Mouse (Mus musculus): ENCODE results near the gene Csnk1e.

The Csnk1e gene

DNA sequence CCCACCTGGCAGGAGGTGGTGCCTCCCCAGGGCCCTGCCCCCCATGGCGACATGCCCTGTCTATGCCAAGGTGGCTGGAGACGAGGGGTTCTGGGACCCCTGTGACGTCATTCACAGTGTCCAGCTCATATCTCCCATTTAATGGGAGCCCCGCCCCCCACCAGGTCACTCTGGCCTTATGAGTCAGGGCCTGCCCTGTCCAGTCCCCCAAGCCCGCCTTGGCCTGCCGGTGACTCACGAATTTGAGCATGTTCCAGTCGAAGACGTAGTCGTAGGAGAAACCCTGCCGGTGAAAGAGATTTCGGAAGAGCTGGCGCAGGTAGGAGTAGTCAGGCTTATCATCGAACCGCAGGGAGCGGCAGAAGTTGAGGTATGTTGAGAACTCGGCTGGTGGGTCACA is 30.8 kb downstream of the Csnk1e start:
- no peak for DNase-seq (ENCODE audit: low read depth, low spot score)

DNA sequence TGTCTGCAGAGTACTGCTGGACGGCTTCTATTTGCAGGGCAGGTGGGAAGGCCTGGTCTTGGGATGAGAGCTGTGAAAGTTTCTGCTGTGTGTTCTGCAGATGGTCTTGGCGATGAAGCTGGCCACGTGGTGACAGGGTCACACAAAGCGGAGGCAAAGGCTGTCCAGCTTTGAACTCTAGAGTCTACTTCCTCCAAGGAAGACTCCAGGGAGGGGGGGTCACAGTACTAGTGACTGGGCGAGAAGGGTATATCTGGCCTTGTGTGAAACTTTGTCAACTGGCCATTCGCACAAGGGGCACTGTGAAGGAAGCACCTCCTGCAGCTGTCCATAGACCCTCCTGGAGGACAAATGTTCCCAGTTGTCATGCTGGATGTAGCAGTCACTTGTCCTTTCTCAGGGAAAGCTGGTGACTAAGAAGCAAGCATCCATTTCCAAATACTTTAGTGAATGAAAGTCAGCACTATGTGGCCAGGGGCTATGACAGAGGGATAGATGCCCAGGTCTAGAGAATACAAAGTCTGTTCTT is 32.6 kb downstream of the Csnk1e start:
- DNase-seq (ENCODE audit: low read depth, low spot score): no peak

DNA sequence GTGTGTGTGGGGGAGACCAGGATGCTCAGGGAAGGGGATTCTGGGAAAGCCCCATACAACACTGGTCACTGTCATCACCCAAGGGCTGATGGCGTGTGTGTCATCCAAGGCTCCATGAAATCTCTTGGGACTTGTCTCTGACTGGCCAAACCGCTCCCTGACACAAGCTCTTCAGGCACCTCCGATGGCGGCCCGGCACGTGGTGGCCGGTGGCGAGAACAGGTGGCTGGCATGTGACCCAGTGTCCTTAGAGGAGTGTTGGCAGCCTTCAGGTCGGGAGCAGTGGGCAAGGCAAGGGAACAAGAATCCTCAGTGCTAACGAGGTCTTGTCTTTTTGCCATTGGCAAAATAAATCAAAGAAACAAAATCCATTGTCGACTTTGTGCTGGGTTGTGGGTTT is 36.7 kb downstream of the Csnk1e start:
- DNase-seq (ENCODE audit: low read depth, low spot score): no peak

DNA sequence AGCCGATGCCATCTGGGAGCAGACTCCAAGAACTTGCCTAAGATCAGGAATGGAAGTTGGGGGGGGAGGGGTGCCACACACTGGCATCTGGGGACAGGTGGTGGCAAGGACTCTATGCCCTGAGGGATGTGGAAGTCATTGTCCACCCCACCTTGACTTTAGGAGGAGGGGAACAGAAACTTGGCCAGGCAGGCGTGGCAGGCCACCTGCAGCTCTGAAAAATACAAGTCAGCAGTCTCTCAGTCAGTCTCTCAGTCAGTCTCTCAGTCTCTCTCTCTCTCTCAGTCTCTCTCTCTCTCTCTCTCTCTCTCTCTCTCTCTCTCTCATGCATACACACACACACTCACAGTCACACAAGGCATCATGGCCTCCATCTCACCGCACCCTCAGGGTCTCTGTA is 37.1 kb downstream of the Csnk1e start:
- DNase-seq (ENCODE audit: low read depth, low spot score): no peak

- no peak for DNase-seq (ENCODE audit: low read depth, low spot score)
Observed at GRCm38 (mm10) chr15:79417379-79417778, 38.0 kb downstream of the Csnk1e start.

- DNase-seq (ENCODE audit: low read depth, low spot score): no peak
Observed at GRCm38 (mm10) chr15:79416460-79417085, 38.8 kb downstream of the Csnk1e start.

DNA sequence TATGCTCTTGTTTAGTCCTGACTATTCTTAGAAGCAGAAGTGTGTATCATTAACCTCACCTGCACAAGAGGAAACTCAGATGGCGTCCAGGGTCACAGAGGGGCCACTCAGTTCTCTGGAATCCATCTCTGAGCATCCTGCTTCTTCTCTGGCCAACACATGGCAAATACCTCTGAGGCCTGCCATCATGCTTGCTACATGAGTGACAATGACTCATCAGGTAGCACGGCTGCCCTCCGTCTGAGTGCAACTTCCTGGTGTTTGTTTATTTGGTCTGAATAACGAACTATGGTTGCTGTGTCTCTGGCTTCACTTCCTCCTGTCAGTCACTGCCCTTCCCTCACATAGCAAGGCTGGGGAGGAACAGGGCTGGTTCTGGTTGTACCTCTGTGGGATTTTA is 40.9 kb downstream of the Csnk1e start:
- DNase-seq (ENCODE audit: low read depth, low spot score): no peak

- DNase-seq (ENCODE audit: low read depth, low spot score): no peak
Observed at GRCm38 (mm10) chr15:79413802-79414201, 41.6 kb downstream of the Csnk1e start.

DNA sequence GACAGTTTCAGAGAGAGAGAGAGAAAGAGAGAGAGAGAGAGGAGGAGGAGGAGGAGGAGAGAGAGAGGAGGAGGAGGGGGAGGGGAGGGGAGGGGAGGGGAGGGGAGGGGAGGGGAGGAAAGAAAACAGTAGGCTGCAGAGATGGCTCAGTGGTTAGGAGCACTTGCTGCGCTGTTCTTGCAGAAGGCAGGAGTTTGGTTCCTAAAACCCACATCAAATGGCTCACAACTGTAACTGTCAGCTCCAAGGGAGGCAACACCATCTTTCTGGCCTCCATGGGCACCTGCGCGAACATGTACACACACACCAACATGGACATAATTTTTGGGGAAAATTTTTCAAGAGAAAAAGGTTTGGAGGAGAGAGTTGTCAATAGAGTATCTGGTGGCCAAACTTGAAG is 42.2 kb downstream of the Csnk1e start:
- DNase-seq (ENCODE audit: low read depth, low spot score): no peak

DNA sequence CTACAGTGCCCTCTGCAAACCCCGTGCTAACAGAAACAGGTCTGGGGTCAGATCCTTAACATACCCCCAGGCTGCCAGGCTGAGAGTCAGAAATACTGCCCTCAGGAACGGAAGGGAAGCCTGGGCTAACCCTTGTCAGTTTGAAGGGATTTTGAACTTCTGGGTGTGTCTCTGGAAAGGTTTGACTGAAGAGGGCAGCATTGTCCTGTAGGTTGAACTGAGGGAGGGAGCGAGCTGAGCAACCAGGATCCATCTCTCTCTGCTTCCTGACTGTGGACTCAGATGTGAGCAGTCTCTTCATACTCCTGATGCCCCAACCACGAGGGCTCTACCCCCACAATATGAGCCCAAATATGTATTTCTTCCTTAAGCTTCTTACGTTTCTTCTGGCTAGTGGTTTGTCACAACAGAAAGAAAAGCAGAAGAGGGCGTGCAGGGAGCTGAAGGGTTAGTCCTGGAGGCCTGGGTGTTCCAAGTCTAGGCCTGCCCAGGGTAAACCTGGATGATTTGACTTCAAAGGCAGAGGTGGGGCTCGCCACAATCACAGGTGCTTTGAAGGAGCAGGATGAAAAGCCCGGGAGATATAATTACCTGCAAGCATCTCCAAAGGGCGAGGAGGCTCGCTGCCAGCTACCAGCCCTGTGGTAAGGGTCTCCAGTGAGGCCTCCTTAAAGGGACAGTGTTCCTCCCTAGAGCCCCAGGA is 43.9 kb downstream of the Csnk1e start:
- DNase-seq (ENCODE audit: low read depth, low spot score): no peak

DNA sequence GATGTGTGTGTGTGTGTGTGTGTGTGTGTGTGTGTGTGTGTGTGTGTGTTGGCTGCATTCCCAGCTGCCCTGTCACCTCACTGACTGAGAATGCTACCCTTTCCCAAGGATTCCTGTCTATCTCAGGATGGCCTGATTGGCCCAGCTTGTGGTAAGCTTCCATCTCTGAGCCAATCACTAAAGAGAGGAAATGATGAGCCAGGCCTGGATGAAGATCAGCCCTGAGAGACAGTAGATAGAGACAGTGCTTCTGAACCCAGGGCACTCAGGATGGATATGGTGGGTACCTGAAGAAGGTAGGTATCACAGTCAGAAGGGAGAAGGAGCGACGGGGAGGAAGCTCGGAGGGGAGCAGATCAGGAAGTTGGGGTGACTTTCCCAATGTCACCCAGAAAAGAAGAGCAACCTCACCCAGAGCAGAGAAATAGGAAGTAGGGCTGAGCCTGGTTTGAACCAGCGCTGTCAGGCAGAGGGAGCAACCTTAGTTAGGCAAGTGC is 46.2 kb downstream of the Csnk1e start:
- no peak for DNase-seq (ENCODE audit: low read depth, low spot score)

DNA sequence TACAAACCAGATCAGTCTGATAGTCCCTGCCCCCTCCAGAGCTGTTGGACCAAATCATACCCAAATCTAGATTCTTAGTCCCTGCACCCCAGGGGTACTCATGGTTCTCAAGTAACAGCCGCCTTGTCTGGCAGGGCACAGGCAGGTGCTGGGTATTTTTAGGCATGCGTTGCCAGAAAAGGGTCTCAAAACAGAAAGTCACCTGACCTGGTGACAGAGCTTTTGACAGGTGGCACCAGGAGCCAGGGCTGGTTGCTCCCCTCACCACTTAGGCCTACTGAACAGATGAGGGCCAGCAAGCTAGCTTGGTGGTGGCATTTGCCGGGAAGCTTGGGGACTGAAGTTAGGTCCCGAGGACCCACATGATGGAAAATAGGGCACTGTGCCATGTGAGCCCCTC is 48.8 kb downstream of the Csnk1e start:
- DNase-seq (ENCODE audit: low read depth, low spot score): no peak

DNA sequence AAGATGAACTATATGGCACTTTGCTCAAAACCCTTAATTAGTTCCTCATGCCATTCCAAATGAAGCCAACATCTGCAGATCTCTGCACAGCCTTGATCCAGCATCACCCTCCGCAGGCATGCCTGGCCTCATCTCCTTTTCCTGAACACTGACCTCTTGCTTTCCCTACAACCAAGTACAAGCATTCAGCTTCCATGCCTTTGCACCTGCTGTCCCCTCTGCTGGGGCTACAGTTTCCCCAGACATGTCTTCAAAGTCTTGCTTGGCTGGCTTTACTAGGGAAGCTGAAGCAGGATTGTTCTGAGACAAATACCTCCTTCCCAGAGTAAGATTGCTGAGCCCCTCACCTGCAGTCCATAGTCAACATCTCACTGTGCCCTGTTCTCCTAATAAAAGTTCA is 51.1 kb downstream of the Csnk1e start:
- DNase-seq (ENCODE audit: low read depth, low spot score): no peak

GRCm38 (mm10) chr15:79403763-79404210 is 51.6 kb downstream of the Csnk1e start:
- DNase-seq (ENCODE audit: low read depth, low spot score): no peak

DNA sequence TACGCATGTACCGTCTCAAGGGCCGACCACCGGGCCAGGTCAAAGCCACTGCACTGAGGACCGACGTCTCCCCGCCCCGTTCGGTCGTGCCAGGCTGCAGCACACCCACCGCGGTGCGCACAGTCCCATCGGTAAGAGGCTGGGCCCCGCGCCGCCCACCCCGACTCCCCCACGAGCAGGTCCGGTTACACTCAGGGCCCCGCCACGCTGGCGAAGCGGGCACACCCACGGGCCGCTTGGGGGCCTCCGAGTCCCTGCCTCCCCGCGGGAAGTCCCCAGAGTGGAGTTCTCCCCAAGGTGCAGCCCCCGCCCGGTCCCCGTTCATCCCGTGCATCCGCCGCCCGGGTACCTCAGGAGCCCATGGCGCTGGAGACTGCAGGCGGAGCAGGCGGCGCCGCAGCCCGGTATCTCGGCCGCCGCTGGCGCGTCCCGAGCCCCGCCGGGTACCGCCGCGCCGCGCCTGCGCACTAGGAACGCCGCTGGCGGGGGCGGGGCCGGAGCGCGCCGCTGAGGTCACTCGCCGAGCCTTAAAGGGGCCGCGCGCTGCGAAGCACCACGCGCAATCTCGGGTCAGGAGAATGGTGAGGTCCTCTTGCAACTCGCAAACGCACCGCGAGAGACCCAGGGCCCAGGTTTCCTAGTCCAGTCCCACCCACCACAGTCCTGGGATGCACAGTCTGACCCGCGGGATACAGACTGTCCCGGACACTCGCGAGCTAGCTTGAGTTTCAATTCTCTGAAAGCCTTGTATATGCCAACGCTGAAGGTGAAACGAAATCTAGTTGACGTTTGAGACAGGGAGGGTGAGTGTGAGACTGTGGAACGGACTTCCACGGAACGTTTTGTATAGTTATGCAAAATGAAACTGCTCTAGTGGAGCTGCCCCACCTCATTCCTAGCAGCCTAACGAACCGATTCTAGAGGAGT is 52.3 kb downstream of the Csnk1e start, which contains the start of gene Tmem184b:
Gene Tmem184b (minus strand): TSS at position 734 of the 927 bp plus-strand sequence.
- DNase-seq (ENCODE audit: low read depth, low spot score): peak; percentile 76

DNA sequence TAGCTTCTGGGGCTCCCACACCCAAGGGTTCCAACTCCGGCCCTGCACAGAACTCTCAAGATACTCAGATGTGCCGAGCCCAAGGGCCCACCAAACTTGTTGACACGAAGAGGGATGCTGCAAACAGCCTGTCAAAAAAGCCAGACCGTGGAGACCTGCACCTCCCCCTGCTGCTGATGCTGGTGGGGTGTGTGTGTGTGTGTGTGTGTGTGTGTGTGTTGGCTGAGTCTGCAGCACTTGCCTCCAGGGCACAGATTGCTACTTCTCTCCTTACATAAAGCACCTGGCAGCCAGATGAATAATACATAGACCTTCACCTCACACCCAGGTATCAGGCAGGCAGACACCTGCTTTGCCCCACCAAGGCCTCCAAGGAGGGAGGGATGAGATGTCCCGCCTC is 53.2 kb downstream of the Csnk1e start:
- DNase-seq (ENCODE audit: low read depth, low spot score): no peak

- no peak for DNase-seq (ENCODE audit: low read depth, low spot score)
Observed at GRCm38 (mm10) chr15:79400975-79401365, 54.4 kb downstream of the Csnk1e start.

DNA sequence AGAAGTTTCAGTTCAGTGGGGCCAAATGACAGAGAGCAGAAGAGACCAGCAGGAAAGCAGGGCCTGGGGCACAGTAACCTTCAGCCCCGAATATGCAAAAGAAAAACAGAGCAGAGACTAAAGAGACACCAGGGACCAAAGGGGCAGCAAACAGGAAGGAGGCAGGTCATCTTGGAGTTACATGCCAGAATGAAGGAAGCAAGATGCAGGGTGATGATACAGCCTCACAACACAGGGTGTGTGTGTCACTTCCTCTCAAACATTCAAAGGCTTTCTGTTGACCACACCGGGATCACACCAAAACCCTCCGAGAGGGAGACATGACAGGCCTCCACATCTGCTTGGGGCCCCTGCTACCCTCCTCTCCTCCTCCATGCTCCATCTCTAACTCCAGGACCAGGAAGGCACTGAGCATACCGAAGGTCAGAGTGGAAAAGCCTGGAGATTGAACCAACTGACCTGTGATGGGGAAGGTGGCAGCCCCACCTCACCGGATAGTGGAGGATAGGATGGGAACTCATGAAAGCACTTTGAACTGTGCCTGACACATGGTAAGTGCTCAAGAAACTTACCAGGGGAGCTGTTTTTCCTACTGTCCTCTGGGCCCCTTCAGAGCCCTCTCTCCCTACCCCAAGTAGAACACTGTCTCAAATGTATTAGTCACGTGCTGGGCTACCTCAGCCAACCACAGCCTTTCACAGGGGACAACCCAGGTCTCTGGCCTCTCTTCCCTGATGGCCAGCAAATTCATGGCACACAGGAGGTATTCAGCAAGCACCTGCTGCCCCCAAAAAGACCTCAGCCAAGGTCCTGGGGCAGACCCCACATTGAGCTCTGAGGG is 55.0 kb downstream of the Csnk1e start:
- DNase-seq (ENCODE audit: low read depth, low spot score): no peak

- DNase-seq (ENCODE audit: low read depth, low spot score): no peak
Observed at GRCm38 (mm10) chr15:79399231-79400052, 55.9 kb downstream of the Csnk1e start.

DNA sequence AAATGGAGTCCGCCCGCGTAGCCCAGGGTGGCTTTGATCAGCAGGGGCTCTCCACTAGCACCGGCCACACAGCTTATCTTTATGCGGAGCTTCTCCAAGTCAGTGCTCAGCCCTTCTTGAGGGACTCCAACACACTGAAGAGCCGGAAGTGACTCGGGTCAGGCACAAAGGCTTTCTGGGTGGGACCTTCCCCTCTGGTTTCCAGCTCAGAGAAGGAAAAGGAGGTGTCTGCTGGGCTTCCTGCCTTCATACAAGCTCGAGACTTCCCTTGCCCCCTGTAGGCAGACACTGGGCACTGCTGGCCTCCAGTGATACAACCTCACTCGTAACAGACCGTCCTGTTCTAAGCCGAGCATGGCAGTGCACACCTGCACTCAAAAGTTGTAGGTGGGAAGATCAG is 58.6 kb downstream of the Csnk1e start:
- DNase-seq (ENCODE audit: low read depth, low spot score): no peak

Data from embryo, embryonic 11.5 days (tissue).